Mouse (Mus musculus): ENCODE results near the gene Slc47a2.
"Not testable (repeated sequence)": the region's sequence is repeated elsewhere in the genome, so short reads cannot be mapped to it uniquely, and the experiment has no call there.

Slc47a2 gene

GRCm38 (mm10) chr11:61340374-61340773 is 2.3 kb downstream of the Slc47a2 start:
- no peak for DNase-seq

- no peak for DNase-seq
Observed at GRCm38 (mm10) chr11:61337586-61337985, 5.1 kb downstream of the Slc47a2 start.

GRCm38 (mm10) chr11:61320904-61321687 is 21.6 kb downstream of the Slc47a2 start:
- no peak for DNase-seq

- DNase-seq: no peak
Observed at GRCm38 (mm10) chr11:61319923-61320567, 22.6 kb downstream of the Slc47a2 start.

- no peak for DNase-seq
Observed at GRCm38 (mm10) chr11:61319233-61319922, 23.3 kb downstream of the Slc47a2 start.

- no peak for DNase-seq
Observed at GRCm38 (mm10) chr11:61316864-61317263, 25.8 kb downstream of the Slc47a2 start.

GRCm38 (mm10) chr11:61310321-61310720 is 32.3 kb downstream of the Slc47a2 start:
- no peak for DNase-seq

- DNase-seq: no peak
Observed at GRCm38 (mm10) chr11:61309831-61310230, 32.8 kb downstream of the Slc47a2 start.

GRCm38 (mm10) chr11:61307795-61308194 is 34.9 kb downstream of the Slc47a2 start:
- DNase-seq: no peak

- DNase-seq: peak; percentile 30
Observed at GRCm38 (mm10) chr11:61305377-61305776, 37.3 kb downstream of the Slc47a2 start.

- DNase-seq: not testable (repeated sequence)
Observed at GRCm38 (mm10) chr11:61304535-61304934, 38.1 kb downstream of the Slc47a2 start.

GRCm38 (mm10) chr11:61300716-61301392 is 41.8 kb downstream of the Slc47a2 start:
- DNase-seq: no peak

GRCm38 (mm10) chr11:61300205-61300604 is 42.5 kb downstream of the Slc47a2 start:
- no peak for DNase-seq

GRCm38 (mm10) chr11:61297901-61298300 is 44.8 kb downstream of the Slc47a2 start:
- no peak for DNase-seq

GRCm38 (mm10) chr11:61297326-61297725 is 45.3 kb downstream of the Slc47a2 start:
- no peak for DNase-seq

- DNase-seq: no peak
Observed at GRCm38 (mm10) chr11:61296556-61296955, 46.1 kb downstream of the Slc47a2 start.

- DNase-seq: no peak
Observed at GRCm38 (mm10) chr11:61295556-61295955, 47.1 kb downstream of the Slc47a2 start.

GRCm38 (mm10) chr11:61294431-61294830 is 48.2 kb downstream of the Slc47a2 start:
- DNase-seq: no peak

GRCm38 (mm10) chr11:61293251-61293650 is 49.4 kb downstream of the Slc47a2 start:
- DNase-seq: no peak

- no peak for DNase-seq
Observed at GRCm38 (mm10) chr11:61284323-61284722, 58.3 kb downstream of the Slc47a2 start.

GRCm38 (mm10) chr11:61283414-61284049 is 59.1 kb downstream of the Slc47a2 start:
- DNase-seq: no peak

- DNase-seq: no peak
Observed at GRCm38 (mm10) chr11:61278445-61279077, 64.1 kb downstream of the Slc47a2 start.

Data from cerebellum, adult 8-10 months (tissue).